Mouse (Mus musculus): ENCODE measurements at regions not wholly inside any gene's neighbourhood (a gene's known extent, or its start where the extent isn't known, plus 50 kb on each side); places are given as distances from the start of the nearest gene placed in this dataset.

DNA sequence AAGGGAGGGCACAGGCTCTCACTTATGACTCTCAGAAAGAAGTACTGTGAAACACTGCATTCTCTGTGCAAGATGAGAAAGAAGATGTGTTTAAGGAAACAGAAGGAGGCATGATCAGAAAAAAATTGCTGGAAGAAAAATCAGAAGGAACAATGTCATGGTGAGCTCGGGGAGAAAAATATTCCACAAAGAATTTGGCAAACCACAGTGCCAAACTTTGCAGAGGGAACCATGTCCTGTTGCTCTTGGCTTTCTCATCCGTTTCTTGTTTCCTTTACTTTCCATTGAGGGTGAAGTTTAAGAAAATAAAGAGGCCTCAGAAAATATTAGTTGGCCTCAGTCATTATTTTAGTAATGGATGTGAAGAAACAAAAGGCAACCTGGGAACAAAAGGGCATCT, 804.4 kb downstream of the Ntrk3 start:
- Histone ChIP-seq H3K27ac (replicated peaks; ENCODE audit: low read depth, low read length) (no peak overlapping the region), H3K4me3 (ENCODE audit: low read depth, low read length) (no peak overlapping the region), H3K9ac (replicated peaks; ENCODE audit: low read length) (no peak overlapping the region), H3K27me3 (ENCODE audit: control insufficient read depth, insufficient read depth, low read length) (no peaks in the 10 kb centered on the region), H3K4me1 (ENCODE audit: control insufficient read depth, insufficient read depth, low read length) (no peaks in the 10 kb centered on the region), H3K36me3 (replicated peaks; ENCODE audit: control insufficient read depth, insufficient read depth, low read depth, low read length) (no peaks in the 10 kb centered on the region), H3K4me2 (ENCODE audit: low read depth, low read length) (no peak overlapping the region), H3K9me3 (replicated peaks; ENCODE audit: control insufficient read depth, low read length) (no peaks in the 10 kb centered on the region)
- WGBS: 58% methylated on average over 2 of the region's 2 CpGs
- ATAC-seq (replicated peaks; ENCODE audit: insufficient number of reproducible peaks, low FRiP score, low TSS enrichment, low read depth) (no peak), DNase-seq (ENCODE audit: low spot score) (no peak)

DNA sequence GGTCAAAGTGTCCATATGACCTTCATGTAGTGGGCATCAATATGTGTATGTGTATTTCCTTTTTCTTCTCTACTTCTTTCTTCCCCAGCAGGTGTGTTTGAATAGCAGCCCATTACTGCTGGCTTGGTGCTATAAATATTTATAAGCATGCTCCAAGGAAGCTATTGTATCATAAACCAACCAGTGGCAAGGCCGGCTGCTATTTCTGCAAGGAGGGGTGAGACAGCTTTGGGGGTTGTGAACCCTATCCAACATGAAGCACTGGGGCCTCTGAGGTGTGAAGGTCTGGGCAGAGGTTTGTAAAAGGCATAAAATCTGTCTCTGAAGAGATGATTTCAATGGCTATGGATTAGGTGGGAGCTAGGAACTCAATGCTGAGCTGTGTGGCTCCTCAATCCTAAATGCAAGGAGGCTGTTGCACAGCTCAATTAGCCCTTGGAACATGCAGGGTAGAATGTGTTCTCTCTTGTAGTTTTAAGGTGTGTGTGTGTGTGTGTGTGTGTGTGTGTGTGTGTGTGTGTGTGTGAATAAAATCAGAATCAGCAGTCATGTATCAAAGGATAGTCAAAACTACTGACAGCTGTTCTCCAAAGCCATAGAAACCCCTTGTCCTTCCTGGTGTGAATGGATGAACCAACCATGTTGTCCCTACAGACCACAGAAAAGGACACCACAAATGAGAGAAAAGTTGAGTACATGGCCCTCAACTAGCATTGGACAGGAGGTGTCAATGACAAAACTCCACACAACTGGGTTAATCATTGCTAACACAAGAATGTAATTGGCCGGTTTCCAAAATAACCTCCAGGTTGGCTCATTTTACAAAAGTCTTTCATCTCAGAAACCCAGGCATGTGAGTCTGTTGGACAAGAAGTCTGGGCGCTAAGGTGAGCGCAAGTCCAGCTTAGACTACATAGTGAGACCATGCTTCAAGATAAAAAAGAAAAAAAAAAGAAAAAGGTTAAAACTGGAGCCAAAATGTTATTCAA, 809.0 kb downstream of the Ntrk3 start:
- DNase-seq (ENCODE audit: low spot score) (no peak), ATAC-seq (replicated peaks; ENCODE audit: insufficient number of reproducible peaks, low FRiP score, low TSS enrichment, low read depth) (no peak)
- 86% methylated on average over 4 of the region's 4 CpGs for WGBS
- Histone ChIP-seq H3K4me2 (ENCODE audit: low read depth, low read length) (no peak overlapping the region), H3K4me1 (ENCODE audit: control insufficient read depth, insufficient read depth, low read length) (no peaks in the 10 kb centered on the region), H3K4me3 (ENCODE audit: low read depth, low read length) (no peak overlapping the region), H3K9ac (replicated peaks; ENCODE audit: low read length) (no peak overlapping the region), H3K27me3 (ENCODE audit: control insufficient read depth, insufficient read depth, low read length) (no peaks in the 10 kb centered on the region), H3K27ac (replicated peaks; ENCODE audit: low read depth, low read length) (no peak overlapping the region), H3K9me3 (replicated peaks; ENCODE audit: control insufficient read depth, low read length) (no peaks in the 10 kb centered on the region), H3K36me3 (replicated peaks; ENCODE audit: control insufficient read depth, insufficient read depth, low read depth, low read length) (no peaks in the 10 kb centered on the region)

DNA sequence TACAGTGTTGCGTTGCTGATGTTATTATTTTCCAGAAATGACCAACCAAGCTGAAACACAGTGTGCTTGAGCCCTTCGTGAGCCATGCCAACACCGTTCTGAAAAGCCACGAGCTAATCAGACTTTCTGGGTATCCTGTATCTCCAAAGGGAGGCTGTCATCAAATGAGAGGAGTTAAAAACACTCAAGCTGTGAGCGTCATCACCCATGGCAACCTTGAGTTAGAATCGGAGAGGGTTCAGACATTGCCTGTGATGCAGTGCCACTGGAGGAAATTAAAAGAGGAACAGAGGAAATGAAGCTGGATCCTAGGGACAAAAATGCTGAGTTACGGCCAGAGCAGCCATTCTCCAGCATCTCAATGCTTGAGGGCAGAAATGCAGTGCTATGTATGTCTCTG, 838.6 kb downstream of the Ntrk3 start:
- WGBS: 82% methylated on average over 7 of the region's 7 CpGs
- Histone ChIP-seq H3K27me3 (ENCODE audit: control insufficient read depth, insufficient read depth, low read length) (no peaks in the 10 kb centered on the region), H3K36me3 (replicated peaks; ENCODE audit: control insufficient read depth, insufficient read depth, low read depth, low read length) (no peaks in the 10 kb centered on the region), H3K4me1 (ENCODE audit: control insufficient read depth, insufficient read depth, low read length) (no peaks in the 10 kb centered on the region), H3K9ac (replicated peaks; ENCODE audit: low read length) (no peak overlapping the region), H3K27ac (replicated peaks; ENCODE audit: low read depth, low read length) (no peak overlapping the region), H3K4me2 (ENCODE audit: low read depth, low read length) (no peak overlapping the region), H3K9me3 (replicated peaks; ENCODE audit: control insufficient read depth, low read length) (no peaks in the 10 kb centered on the region), H3K4me3 (ENCODE audit: low read depth, low read length) (no peak overlapping the region)
- ATAC-seq (replicated peaks; ENCODE audit: insufficient number of reproducible peaks, low FRiP score, low TSS enrichment, low read depth) (no peak), DNase-seq (ENCODE audit: low spot score) (no peak)

DNA sequence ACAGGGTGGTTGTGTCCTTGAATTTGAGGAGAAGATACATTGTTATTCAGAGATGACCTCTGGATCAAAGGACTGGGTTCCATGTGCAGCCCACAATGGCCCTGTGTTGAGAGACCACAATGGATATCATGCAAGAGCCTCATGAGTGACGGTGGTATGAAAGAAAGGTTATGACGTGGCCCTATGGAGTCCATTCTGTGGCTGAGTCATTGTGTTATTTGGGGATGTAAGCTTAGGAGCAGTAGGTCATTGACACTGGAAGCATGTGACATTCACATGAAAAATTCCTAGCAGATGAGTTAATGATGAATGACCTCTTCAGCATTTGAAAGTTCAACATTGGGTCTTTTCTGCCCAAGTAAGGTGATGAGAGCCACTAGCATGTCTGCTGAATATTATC, 849.3 kb downstream of the Ntrk3 start:
- ATAC-seq (replicated peaks; ENCODE audit: insufficient number of reproducible peaks, low FRiP score, low TSS enrichment, low read depth): no peak
- 75% methylated on average over 2 of the region's 2 CpGs for WGBS

DNA sequence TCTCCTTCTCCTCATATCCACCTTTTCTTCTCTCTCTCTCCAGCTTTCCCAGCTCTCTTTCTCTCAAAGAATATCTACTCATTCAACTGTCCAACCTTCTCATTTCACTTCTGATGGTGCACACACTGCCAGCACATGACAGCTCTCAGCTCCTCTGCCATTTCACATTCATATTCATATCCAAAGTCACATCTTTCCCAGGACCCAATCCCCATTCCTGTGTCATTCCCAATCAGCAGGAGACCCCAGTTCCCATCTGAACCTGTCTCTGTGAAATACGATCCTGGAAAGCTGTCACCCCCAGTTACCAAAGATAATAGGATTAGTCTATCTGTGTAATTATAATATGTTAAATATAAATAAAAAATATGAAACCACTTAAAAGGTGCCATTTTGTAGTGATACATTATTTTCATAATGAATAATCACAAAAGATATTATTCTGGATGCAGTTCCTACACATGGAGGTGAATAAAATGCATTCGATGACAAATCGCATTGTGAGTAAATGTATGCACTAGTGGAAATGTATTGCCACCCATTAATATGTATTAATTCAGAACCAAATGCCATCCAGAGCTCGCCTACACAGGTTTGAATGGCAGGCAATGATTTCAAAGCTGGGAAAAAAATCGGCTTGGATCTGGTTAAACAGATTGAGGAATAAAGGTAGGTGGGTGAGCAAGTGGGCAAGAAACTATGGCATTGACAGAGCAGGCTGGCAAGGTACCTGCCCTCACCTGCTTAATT, 855.0 kb downstream of the Ntrk3 start:
- Histone ChIP-seq H3K27me3 (ENCODE audit: control insufficient read depth, insufficient read depth, low read length) (no peaks in the 10 kb centered on the region), H3K4me3 (ENCODE audit: low read depth, low read length) (no peak overlapping the region), H3K27ac (replicated peaks; ENCODE audit: low read depth, low read length) (no peak overlapping the region), H3K9me3 (replicated peaks; ENCODE audit: control insufficient read depth, low read length) (no peaks in the 10 kb centered on the region), H3K9ac (replicated peaks; ENCODE audit: low read length) (no peak overlapping the region), H3K4me1 (ENCODE audit: control insufficient read depth, insufficient read depth, low read length) (no peaks in the 10 kb centered on the region), H3K36me3 (replicated peaks; ENCODE audit: control insufficient read depth, insufficient read depth, low read depth, low read length) (no peaks in the 10 kb centered on the region), H3K4me2 (ENCODE audit: low read depth, low read length) (no peak overlapping the region)
- 86% methylated on average over 5 of the region's 5 CpGs for WGBS
- ATAC-seq (replicated peaks; ENCODE audit: insufficient number of reproducible peaks, low FRiP score, low TSS enrichment, low read depth) (no peak), DNase-seq (ENCODE audit: low spot score) (no peak)

More for the DNA sequence above, 849.3 kb downstream of the Ntrk3 start:
- Histone ChIP-seq H3K4me1 (ENCODE audit: control insufficient read depth, insufficient read depth, low read length) (no peaks in the 10 kb centered on the region), H3K27me3 (ENCODE audit: control insufficient read depth, insufficient read depth, low read length) (no peaks in the 10 kb centered on the region), H3K9me3 (replicated peaks; ENCODE audit: control insufficient read depth, low read length) (no peaks in the 10 kb centered on the region), H3K4me3 (ENCODE audit: low read depth, low read length) (no peak overlapping the region), H3K27ac (replicated peaks; ENCODE audit: low read depth, low read length) (no peak overlapping the region), H3K9ac (replicated peaks; ENCODE audit: low read length) (no peak overlapping the region), H3K36me3 (replicated peaks; ENCODE audit: control insufficient read depth, insufficient read depth, low read depth, low read length) (no peaks in the 10 kb centered on the region), H3K4me2 (ENCODE audit: low read depth, low read length) (no peak overlapping the region)
- DNase-seq (ENCODE audit: low spot score): no peak

DNA sequence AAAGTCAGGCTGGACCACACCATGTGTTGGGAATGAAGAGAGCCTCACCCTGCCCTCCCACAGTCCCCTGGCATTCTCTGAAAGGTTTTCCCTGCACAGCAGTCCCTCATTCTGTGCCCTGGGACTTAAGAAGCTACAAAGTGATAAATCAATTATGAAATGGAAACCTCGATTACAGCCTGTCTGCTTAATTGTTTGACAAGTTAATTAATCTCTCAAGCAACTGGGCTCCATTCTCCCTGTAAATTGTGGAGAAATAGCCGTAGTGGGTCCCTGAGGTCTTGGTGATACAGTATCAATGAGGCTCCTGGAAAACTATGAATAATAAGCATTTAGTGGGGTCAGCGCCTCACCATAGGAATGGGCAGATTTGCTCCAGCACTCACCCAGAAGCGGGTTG, 870.3 kb downstream of the Ntrk3 start:
- ATAC-seq (replicated peaks; ENCODE audit: insufficient number of reproducible peaks, low FRiP score, low TSS enrichment, low read depth) (no peak), DNase-seq (ENCODE audit: low spot score) (no peak)
- Histone ChIP-seq H3K4me2 (ENCODE audit: low read depth, low read length) (no peak overlapping the region), H3K9me3 (replicated peaks; ENCODE audit: control insufficient read depth, low read length) (no peaks in the 10 kb centered on the region), H3K9ac (replicated peaks; ENCODE audit: low read length) (no peak overlapping the region), H3K27me3 (ENCODE audit: control insufficient read depth, insufficient read depth, low read length) (no peaks in the 10 kb centered on the region), H3K36me3 (replicated peaks; ENCODE audit: control insufficient read depth, insufficient read depth, low read depth, low read length) (no peaks in the 10 kb centered on the region), H3K4me1 (ENCODE audit: control insufficient read depth, insufficient read depth, low read length) (no peaks in the 10 kb centered on the region), H3K27ac (replicated peaks; ENCODE audit: low read depth, low read length) (no peak overlapping the region), H3K4me3 (ENCODE audit: low read depth, low read length) (no peak overlapping the region)
- 53% methylated on average over 4 of the region's 4 CpGs for WGBS

DNA sequence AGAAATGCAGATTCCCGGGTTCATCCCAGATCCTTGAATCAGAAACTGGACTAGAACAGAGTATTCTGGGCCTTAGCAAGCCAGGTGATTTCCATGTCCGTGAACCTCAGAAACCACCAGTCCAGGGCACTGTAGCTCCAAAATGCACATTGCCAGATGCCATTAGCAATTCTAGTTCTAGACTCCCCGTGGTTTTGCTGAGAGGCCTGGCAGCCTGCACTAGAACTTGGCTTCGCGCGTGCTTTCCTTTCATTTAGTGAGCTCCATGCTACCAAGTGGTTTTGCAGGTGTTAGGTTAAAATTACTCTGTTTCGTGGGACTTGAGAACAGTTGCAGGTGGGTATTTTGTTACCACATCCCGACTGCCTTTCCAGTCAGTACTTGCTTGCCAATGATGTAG, 876.0 kb downstream of the Ntrk3 start:
- DNase-seq (ENCODE audit: low spot score) (no peak), ATAC-seq (replicated peaks; ENCODE audit: insufficient number of reproducible peaks, low FRiP score, low TSS enrichment, low read depth) (no peak)
- H3K27ac ChIP-seq (replicated peaks; ENCODE audit: low read depth, low read length): no peak overlapping the region
- H3K9ac ChIP-seq (replicated peaks; ENCODE audit: low read length): no peak overlapping the region
- H3K4me1 ChIP-seq (ENCODE audit: control insufficient read depth, insufficient read depth, low read length): no peaks in the 10 kb centered on the region
- no peaks in the 10 kb centered on the region for H3K36me3 ChIP-seq (replicated peaks; ENCODE audit: control insufficient read depth, insufficient read depth, low read depth, low read length)
- H3K9me3 ChIP-seq (replicated peaks; ENCODE audit: control insufficient read depth, low read length): no peaks in the 10 kb centered on the region
- WGBS: 89% methylated on average over 8 of the region's 8 CpGs
- no peaks in the 10 kb centered on the region for H3K27me3 ChIP-seq (ENCODE audit: control insufficient read depth, insufficient read depth, low read length)
- no peak overlapping the region for H3K4me2 ChIP-seq (ENCODE audit: low read depth, low read length)
- H3K4me3 ChIP-seq (ENCODE audit: low read depth, low read length): no peak overlapping the region

DNA sequence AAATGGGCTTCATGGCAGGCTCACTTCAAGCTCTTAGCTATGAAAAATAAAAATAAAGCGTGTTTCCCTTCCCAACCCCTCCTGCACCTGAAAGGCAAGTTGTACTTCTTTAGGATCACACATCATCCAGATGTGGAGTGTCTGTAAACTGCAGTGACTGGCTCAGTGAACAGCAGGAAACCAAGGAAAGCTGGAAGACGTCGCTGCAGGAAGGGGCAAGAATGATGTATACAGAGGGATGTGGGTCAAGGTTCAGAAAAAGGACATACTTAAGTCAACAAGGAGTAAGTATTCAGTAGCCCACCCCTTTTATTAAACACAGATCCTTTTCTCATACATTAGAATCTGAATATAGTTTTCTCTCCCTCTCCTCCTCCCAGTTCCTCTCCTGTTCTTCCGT, 879.4 kb downstream of the Ntrk3 start:
- Histone ChIP-seq H3K4me1 (ENCODE audit: control insufficient read depth, insufficient read depth, low read length) (no peaks in the 10 kb centered on the region), H3K9ac (replicated peaks; ENCODE audit: low read length) (no peak overlapping the region), H3K27me3 (ENCODE audit: control insufficient read depth, insufficient read depth, low read length) (no peaks in the 10 kb centered on the region), H3K4me2 (ENCODE audit: low read depth, low read length) (no peak overlapping the region), H3K36me3 (replicated peaks; ENCODE audit: control insufficient read depth, insufficient read depth, low read depth, low read length) (no peaks in the 10 kb centered on the region), H3K9me3 (replicated peaks; ENCODE audit: control insufficient read depth, low read length) (no peaks in the 10 kb centered on the region), H3K27ac (replicated peaks; ENCODE audit: low read depth, low read length) (no peak overlapping the region), H3K4me3 (ENCODE audit: low read depth, low read length) (no peak overlapping the region)
- peak; percentile 6 for DNase-seq (ENCODE audit: low spot score)
- no peak for ATAC-seq (replicated peaks; ENCODE audit: insufficient number of reproducible peaks, low FRiP score, low TSS enrichment, low read depth)
- whole genome bisulfite sequencing: 56% methylated on average over 4 of the region's 4 CpGs

Data from embryonic facial prominence, embryonic 11.5 days (tissue).